Mouse (Mus musculus) cerebellum, postnatal 36 days (tissue): ENCODE data around the gene Islr.
"Not testable (repeated sequence)": the region's sequence is repeated elsewhere in the genome, so short reads cannot be mapped to it uniquely, and the experiment has no call there.

Experiments used
- DNase-seq, 2 experiments: peaks; one replicate each; pipeline ENCODE4 v3.0.0; 2021 to 2022; ENCODE audit warnings: mixed read lengths in 2 of 2

Gene Islr

DNA sequence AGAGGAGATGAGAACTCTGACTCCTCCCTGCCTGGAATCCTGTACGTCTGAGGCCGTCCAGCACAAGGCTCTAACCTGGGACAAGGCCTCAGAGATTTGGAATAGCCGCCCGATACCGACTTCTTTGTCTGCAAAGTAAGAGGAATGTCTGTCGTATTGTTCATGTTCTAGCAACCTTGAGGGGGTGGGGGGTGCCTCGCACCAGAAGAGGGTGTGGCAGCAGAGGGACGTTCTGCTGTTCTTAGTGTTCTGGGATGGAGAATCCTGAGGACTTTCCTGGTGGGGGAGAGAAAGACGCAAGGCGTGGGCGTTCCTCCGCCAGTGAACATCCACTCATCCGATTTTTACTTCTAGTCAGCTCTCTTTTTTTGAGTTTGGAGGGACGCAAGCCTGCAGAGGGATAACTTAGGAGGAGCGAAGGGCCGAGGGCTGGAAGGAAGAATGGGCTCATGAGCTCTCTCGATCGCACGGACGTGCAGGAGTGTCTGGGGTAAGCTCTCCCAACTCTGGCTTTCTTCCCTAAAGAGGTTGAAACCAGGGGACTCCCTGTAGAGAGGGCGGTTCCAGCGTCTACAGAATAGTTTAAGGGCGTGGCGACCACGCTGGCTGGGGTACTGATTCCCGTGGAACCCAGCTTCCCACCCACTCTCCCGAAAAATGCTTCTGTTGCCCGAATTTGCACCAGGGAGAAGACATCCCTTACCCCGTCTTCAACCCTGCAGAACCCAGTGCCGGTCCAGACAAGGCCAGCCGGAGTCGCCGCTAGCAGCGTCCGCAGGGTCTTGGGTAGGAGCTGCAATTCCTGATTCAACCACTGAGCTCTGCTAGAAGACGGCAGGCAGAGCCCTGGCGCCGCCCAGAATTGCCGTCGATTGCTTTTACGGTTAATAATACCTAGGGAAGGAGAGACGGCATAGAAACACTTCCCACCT is at the start of gene Islr, which contains the start of gene Islr2:
Gene Islr (minus strand): TSS at position 791 of the 932 bp plus-strand sequence.
Gene Islr2 (minus strand): TSS at position 804 of the 932 bp plus-strand sequence.
- DNase-seq = peak; percentile 27 to 34

- not testable (repeated sequence) for DNase-seq
These were observed 49.7 kb upstream of the Islr start for GRCm38 (mm10) chr9:58253805-58254122.

DNA sequence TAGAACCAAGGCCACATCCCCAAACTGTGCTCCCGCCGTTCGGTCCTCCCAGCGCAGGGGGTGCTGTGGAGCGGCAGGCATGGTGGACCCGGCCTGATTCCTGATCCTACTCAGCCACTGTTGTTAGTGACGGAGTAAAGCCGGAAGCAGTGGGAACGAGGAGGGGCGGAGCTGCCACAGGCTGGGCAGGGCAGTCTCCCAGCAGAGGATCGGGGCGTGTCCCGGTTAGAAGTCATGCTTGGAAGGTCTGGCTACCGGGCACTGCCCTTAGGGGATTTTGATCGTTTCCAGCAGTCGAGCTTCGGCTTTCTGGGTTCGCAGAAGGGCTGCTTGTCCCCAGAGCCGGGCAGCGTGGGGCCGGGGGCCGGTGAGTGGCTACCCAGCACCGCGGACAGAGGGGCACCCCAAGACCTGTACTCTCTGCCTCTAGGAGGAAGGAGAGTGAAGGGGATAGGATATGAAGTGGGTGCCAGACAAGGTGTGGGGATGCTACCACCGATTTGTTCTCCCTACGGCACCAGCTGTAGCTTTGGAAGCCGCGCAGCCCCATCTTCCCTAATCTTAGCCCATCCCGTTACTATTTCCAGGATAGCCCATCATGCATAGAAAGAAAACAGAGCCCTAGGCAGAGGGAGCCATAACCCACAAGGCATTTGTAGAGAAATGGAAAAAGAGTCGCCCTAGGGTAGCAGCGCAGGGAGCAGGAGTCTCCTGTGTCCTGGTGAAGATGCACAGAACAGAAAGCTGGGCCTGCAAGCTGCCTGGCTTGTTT is 49.1 kb upstream of the Islr start, which contains the start of gene Stoml1:
Gene Stoml1 (plus strand): TSS at position 132 of the 772 bp plus-strand sequence.
- peak; percentile 93 to 94 for DNase-seq

- DNase-seq = not testable (repeated sequence)
These were observed 46.6 kb upstream of the Islr start for GRCm38 (mm10) chr9:58250730-58251129.

DNA sequence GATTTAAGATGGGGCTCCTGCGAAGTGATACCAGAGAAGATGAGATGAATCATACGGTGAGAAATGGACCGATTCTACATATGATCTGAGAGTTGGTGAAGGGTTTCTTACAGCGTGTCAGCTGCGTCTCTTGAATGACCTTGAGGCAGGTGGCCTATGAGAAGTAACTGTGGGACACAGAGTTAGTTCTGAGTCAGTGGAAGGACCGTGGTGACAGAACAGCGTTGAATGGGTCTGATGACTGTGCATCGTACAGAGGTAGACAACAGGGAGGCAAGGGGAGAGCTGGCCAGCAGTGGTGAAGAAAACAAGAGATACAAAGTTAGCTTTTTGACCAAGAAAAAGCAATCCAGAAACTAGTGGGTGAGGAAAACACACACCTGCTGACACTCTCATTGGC is 46.2 kb upstream of the Islr start:
- DNase-seq = no peak

GRCm38 (mm10) chr9:58249592-58250192 is 45.6 kb upstream of the Islr start, which contains the start of gene Pml:
Gene Pml (minus strand): TSS chr9:58249786.
- DNase-seq = peak; percentile 61 to 67

GRCm38 (mm10) chr9:58248746-58249413 is 44.8 kb upstream of the Islr start:
- no peak for DNase-seq

GRCm38 (mm10) chr9:58247064-58247759 is 43.1 kb upstream of the Islr start:
- peak; percentile 75 to 79 for DNase-seq

DNA sequence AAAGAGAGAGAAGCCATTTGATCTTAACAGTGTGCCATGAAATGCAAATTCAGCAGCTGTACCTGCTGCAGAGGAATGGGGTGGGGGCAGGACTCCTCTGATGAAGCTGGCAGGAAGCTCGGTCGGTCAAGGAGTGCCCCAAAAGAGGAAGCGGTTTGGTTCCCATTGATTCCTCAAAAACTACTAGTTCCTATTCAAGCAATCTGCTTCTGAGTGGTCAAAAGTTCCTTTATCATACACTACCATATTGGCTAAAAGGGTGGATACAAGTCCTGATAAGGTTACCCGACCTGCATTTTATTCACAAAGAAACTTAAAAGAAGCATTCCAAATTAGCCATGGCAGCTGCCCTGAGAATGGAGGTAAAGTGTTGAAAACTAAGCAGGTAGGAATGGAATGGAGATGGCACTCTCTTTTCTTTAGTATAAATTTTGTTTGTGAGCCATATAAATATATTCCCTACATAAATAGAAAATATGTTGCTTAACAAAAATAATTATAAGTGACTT is 42.0 kb upstream of the Islr start:
- DNase-seq = no peak

DNA sequence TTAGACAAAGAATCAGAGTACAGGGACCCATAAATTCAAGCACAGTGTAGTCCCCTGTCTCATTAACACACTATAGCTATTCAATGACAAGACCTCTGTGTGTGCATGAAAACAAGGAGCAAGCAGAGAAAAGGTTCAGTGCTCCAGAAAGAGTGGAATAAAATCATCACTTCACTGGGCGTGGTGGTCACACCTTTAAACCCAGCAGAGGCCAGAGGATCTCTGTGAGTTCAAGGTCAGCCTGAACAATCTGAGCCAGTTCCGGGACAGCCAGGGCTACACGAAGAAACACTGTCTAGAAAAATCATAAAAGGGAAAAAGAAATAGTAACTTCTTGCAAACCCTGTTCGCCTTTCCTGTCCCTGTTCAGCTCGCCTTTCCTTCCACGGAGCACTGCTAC is 39.6 kb upstream of the Islr start:
- no peak for DNase-seq

DNA sequence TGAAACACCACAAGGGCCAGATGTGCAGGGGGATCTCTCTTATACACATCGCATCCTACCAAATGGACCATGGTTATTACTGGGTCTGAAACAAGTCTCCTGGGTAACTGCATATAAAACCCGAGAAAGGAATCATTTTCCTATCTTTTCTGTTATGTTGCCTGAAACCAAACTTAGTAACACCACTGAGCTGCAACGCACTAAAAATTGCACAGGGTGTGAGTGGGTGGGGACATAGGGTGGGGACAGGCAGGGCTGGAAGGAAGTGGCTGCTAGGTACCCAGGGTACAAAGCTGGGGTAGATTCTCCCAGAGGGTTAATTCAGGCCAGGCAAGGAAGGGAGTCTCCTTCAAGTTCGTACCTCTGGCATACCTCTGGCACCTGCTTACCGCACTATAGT is 38.6 kb upstream of the Islr start:
- no peak for DNase-seq

GRCm38 (mm10) chr9:58241780-58242485 is 37.8 kb upstream of the Islr start:
- DNase-seq = peak; percentile 38 to 43

DNA sequence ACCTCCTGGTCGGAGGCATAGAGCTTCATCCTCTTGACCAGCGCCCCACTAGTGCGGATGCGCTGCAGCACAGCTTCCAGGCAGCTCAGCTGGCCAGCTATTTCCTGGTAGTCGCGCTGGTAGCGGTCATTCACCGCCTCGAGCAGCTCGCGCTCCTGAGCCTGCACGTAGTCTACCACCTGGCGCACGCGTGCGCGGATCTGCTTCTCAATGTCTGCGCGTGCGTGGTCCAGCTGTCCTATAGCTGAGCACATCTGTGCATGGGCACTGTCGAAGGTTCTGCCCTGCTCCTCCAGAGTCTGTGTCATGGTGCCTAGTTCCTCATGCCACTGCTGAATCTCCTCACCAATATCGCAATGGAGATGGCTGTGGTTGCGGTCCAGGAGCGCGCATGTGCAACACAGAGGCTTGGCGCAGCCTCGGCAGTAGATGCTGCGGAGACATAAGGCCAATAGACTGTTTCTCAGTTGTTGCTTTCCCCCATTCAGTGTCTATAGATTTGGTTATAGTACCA is 30.5 kb upstream of the Islr start:
- no peak for DNase-seq

GRCm38 (mm10) chr9:58232374-58232773 is 28.3 kb upstream of the Islr start:
- no peak for DNase-seq

DNA sequence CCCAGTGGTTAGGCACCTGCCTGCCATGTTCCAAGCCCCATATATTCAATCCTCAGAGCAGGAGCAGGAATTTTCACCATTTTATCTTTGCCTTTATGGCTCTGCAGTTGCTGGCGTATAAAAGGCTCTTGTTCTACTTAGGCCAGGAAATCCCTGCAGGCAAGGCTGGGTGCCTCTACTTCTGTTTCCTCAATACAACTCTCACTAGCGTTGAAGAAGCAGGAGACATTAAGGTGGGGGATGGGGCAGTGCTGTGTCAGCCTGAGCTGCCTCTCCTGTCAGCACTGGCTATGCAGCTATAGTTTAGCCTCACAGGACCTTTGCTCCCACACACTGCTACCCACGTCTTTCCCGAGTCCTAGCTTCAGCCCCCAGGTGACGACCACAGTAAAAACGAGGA is 27.6 kb upstream of the Islr start:
- no peak for DNase-seq

GRCm38 (mm10) chr9:58228777-58229466 is 24.8 kb upstream of the Islr start:
- no peak for DNase-seq

- DNase-seq = peak; percentile 37 to 45
These were observed 22.1 kb upstream of the Islr start for GRCm38 (mm10) chr9:58225915-58226913.

DNA sequence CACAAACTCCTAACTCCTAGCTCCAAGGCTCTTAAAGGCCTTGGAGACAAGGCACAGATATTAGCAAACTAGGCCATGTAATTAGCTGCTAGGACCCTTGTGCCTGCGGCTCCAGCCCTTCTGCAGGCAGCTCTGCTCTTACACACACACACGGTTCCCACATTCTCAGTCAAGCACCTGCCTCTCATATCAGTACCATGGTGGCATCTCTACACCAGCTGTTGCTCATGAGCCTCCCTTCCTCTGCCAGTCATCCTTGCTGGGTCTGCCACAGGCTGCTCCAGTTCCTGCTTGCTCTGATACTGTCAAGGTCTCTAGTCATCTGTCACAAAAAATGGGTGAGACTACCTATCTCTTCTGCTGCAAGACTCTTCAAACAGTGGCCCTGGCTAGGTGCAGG is 20.2 kb upstream of the Islr start:
- DNase-seq = no peak
